ENCODE assay signal across 8 mouse cellular contexts in the genomic region with DNA sequence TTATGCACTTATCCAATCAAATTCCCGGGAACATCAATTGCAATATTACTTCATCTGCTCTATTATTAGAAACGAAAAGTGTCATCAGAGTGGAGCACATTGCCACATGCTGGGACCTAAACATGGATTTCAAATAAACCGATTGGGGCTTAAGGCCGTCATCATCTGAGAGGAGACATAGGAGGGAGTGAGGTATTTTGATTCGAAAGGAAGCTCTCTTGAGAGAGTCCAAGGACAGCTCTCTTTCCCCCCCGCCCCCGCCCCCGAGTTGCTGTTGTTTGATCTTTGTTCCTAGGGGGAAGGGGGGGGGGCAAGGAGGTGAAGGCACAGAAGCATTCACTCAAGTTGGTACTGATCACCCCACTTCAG. TPM values are rescaled to one million over a fixed set of nuclear protein-coding genes. Genes with fewer than 3 reads are reported as not detected.
DNase-seq lines count a peak whose midpoint lies in the region; ATAC-seq and TF ChIP-seq lines count a peak whose summit lies in the region.

No protein-coding gene starts in this region.

- TF ChIP-seq CTCF in gastrocnemius, adult 2 months (IDR thresholded peaks at IDR 0.05): no peak
- TF ChIP-seq CTCF in liver, postnatal 0 days (IDR thresholded peaks at IDR 0.05; ENCODE audit: low read depth): no peak

- no peaks in the 10 kb centered on the region for H3K9me3 ChIP-seq in forebrain, embryonic 16.5 days (ENCODE audit: control insufficient read depth, low read length)
- H3K9me3 ChIP-seq in liver, postnatal 0 days (ENCODE audit: low read length): no peaks in the 10 kb centered on the region

- WGBS in forebrain, embryonic 16.5 days: 0% methylated on average over 6 of the region's 8 CpGs
- 2% methylated on average over 8 of the region's 8 CpGs for WGBS in liver, postnatal 0 days (ENCODE audit: insufficient replicate concordance)

- no peak for TF ChIP-seq EP300 in liver, postnatal 0 days (IDR thresholded peaks at IDR 0.05; ENCODE audit: low read depth)

- intact Hi-C loops in gastrocnemius, adult 2 months (cut with DNase I): no loop called here

- peak overlapping the region; percentile 86 for H3K9ac ChIP-seq in forebrain, embryonic 16.5 days (replicated peaks; ENCODE audit: low read depth, low read length)
- H3K9ac ChIP-seq in liver, postnatal 0 days (replicated peaks): 0 out of 2 replicates have a peak overlapping the region, but pooled peaks have one; percentile 30

- no peak for DNase-seq in gastrocnemius, adult 2 months
- no peak for DNase-seq in gastrocnemius, postnatal 10 days
- peak; percentile 11 for DNase-seq in CD4-positive helper T cell, adult 2 months (ENCODE audit: low read depth, low spot score)
- DNase-seq in liver, postnatal 0 days: no peak
- DNase-seq in layer of hippocampus, postnatal 25 days (ENCODE audit: extremely low spot score in 1 of 2, low spot score in 1 of 2): no peak
- DNase-seq in gastrocnemius, postnatal 4 days (ENCODE audit: low spot score in 2 of 2): no peak
- DNase-seq in cerebellum, adult 11 months: no peak

- no peak; the same call in 1 of the 2 replicates for ATAC-seq in forebrain, embryonic 16.5 days
- peak; percentile 29; the same call in 1 of the 2 replicates for ATAC-seq in liver, postnatal 0 days

- peak overlapping the region; percentile 70; the same call in 1 of the 2 replicates for H3K27ac ChIP-seq in gastrocnemius, adult 2 months
- peak overlapping the region; percentile 91 for H3K27ac ChIP-seq in forebrain, embryonic 16.5 days (ENCODE audit: low read length)
- H3K27ac ChIP-seq in liver, postnatal 0 days (ENCODE audit: low read depth): 0 out of 2 replicates have a peak overlapping the region, but pooled peaks have one; percentile 11

- peaks cover 27% of the 10 kb centered on the region for H3K4me1 ChIP-seq in forebrain, embryonic 16.5 days (replicated peaks; ENCODE audit: control insufficient read depth, insufficient read depth, low read length)
- peaks cover 7% of the 10 kb centered on the region; the same call in 1 of the 2 replicates for H3K4me1 ChIP-seq in liver, postnatal 0 days (ENCODE audit: insufficient read depth)

- H3K4me3 ChIP-seq in gastrocnemius, adult 2 months: peak overlapping the region; percentile 82
- H3K4me3 ChIP-seq in forebrain, embryonic 16.5 days (replicated peaks; ENCODE audit: low read length): peak overlapping the region; percentile 86
- peak overlapping the region; percentile 65 for H3K4me3 ChIP-seq in liver, postnatal 0 days (ENCODE audit: low read depth, low read length)

- H3K36me3 ChIP-seq in forebrain, embryonic 16.5 days (ENCODE audit: control insufficient read depth, insufficient read depth): no peaks in the 10 kb centered on the region
- H3K36me3 ChIP-seq in liver, postnatal 0 days (replicated peaks; ENCODE audit: insufficient read depth, low read length): no peaks in the 10 kb centered on the region

- no peaks in the 10 kb centered on the region for H3K27me3 ChIP-seq in forebrain, embryonic 16.5 days (replicated peaks; ENCODE audit: control insufficient read depth, insufficient read depth, low read length)
- peaks cover 41% of the 10 kb centered on the region for H3K27me3 ChIP-seq in liver, postnatal 0 days (ENCODE audit: insufficient read depth, low read length)

- H3K4me2 ChIP-seq in forebrain, embryonic 16.5 days (ENCODE audit: low read length): peak overlapping the region; percentile 93
- H3K4me2 ChIP-seq in liver, postnatal 0 days (ENCODE audit: low read depth, low read length): peak overlapping the region; percentile 90

RNA-seq across cellular contexts. Expression of gene Rgs7bp, which starts 0.2 kb away (rescaled TPM):
- under 1 TPM; 0.48 to 0.70 TPM for total RNA-seq in gastrocnemius, adult 2 months (2021)
- 1 to 10 TPM; 1.5 to 1.6 TPM for total RNA-seq in gastrocnemius, postnatal 10 days (2021)
- polyA plus RNA-seq in forebrain, embryonic 16.5 days (2015; fragmentation: Nextera tagmentation; extraction: Ambion mirVana): 6.0 and 6.8 TPM in 2 replicates
- polyA plus RNA-seq in liver, postnatal 0 days (2015; fragmentation: Nextera tagmentation; extraction: Ambion mirVana): 0.45 and 0.58 TPM in 2 replicates
- total RNA-seq in layer of hippocampus, postnatal 25 days (2021): 100 to 1,000 TPM; 139 to 149 TPM
- total RNA-seq in gastrocnemius, postnatal 4 days (2021): 1 to 10 TPM; 2.5 to 2.9 TPM

RNA-seq across cellular contexts. Expression of gene 4933425L06Rik, which starts 27.0 kb away (rescaled TPM):
- total RNA-seq in gastrocnemius, adult 2 months (2021): not detected
- not detected for total RNA-seq in gastrocnemius, postnatal 10 days (2021)
- polyA plus RNA-seq in forebrain, embryonic 16.5 days (2015; fragmentation: Nextera tagmentation; extraction: Ambion mirVana): 0.13 TPM in 1 of 2 replicates, not detected in the other
- not detected in 2 replicates for polyA plus RNA-seq in liver, postnatal 0 days (2015; fragmentation: Nextera tagmentation; extraction: Ambion mirVana)
- not detected for total RNA-seq in layer of hippocampus, postnatal 25 days (2021)
- not detected for total RNA-seq in gastrocnemius, postnatal 4 days (2021)

Comparison
In these comparisons a context has a peak if more than half of its experiments do, and no peak if none do; other contexts are left out.
1. H3K27ac ChIP-seq: peak in every context shown above with its lines; median percentile 91 in forebrain, embryonic 16.5 days; 70 in gastrocnemius, adult 2 months; 11 in liver, postnatal 0 days.
2. RNA of gene Rgs7bp, which starts 0.2 kb away (total RNA-seq): 139 to 149 TPM in layer of hippocampus, postnatal 25 days; 2.5 to 2.9 TPM in gastrocnemius, postnatal 4 days, 1.5 to 1.6 TPM in gastrocnemius, postnatal 10 days and 0.48 to 0.70 TPM in gastrocnemius, adult 2 months; every median in the first group is over 10 times any median in the second.
3. Peak in every context shown above with its lines, with median percentiles within 50 percentile points of each other: H3K4me3 ChIP-seq.